Mouse (Mus musculus): Measurements from ENCODE around the gene Hal.

GRCm38 (mm10) chr10:93519756-93520155 lies 31.2 kb downstream of the Hal start:
- TF ChIP-seq CTCF (IDR thresholded peaks at IDR 0.05; ENCODE audit: low read depth, low read length) (no peak), POLR2A (IDR thresholded peaks at IDR 0.05; ENCODE audit: borderline replicate concordance, low read depth, low read length) (no peak)
